In genomic region chr6:83693835-83694234, GRCm38 (mm10) we compare ENCODE assay signal across 9 mouse cellular contexts. TPM values are rescaled to one million over a fixed set of nuclear protein-coding genes. Genes with fewer than 3 reads are reported as not detected.
DNase-seq lines count a peak whose midpoint lies in the region; ATAC-seq lines count a peak whose summit lies in the region.
"Had no signal": no experiment of that assay in that cellular context is flagged by ENCODE, and none has a peak within 500 bp of the region (broad histone marks: within the 10 kb centered on the region; RNA-seq: fewer than 3 reads in every experiment).

No protein-coding gene starts in this region.

- ATAC-seq in activated CD4-positive, CD25-positive, alpha-beta regulatory T cell, adult 4 months: peak; percentile 54

- intact Hi-C loops in left cerebral cortex, postnatal 14 days (cut with DNase I): loop anchor here (5.0 kb wide), 1 partner anchor 38 kb away; no protein-coding TSS in a partner anchor

- peak; percentile 71 to 76 for DNase-seq in cerebellum, postnatal 14 days
- DNase-seq in cerebellum, adult 11 months: no peak
- DNase-seq in left cerebral cortex, postnatal 14 days (ENCODE audit: low spot score in 2 of 2): peak; percentile 35 to 64
- no peak for DNase-seq in left cerebral cortex, adult 8-10 months (ENCODE audit: low spot score in 2 of 2)
- DNase-seq in forelimb bud, embryonic 11.5 days (ENCODE audit: low read depth, low spot score): peak; percentile 86
- DNase-seq in lung, postnatal 14 days: peak; percentile 73
- peak; percentile 51 for DNase-seq in testis, postnatal 14 days (ENCODE audit: low spot score)

RNA-seq across cellular contexts. Expression of gene Cd207, which starts 16.2 kb away (rescaled TPM):
- total RNA-seq in left cerebral cortex, postnatal 14 days (2021): not detected
- under 1 TPM in 1 of 4 experiments, not detected in 3; 0.21 TPM for total RNA-seq in left cerebral cortex, adult 8-10 months (2022)
- not detected for polyA plus RNA-seq in activated CD4-positive, CD25-positive, alpha-beta regulatory T cell, adult 4 months (2017; shearing (Covaris generic))
- total RNA-seq: left cerebral cortex, postnatal 10 days had no signal

RNA-seq across cellular contexts. Expression of gene Vax2, which starts 17.2 kb away (rescaled TPM):
- total RNA-seq in left cerebral cortex, postnatal 14 days (2021): not detected
- not detected for total RNA-seq in left cerebral cortex, adult 8-10 months (2022)
- polyA plus RNA-seq in activated CD4-positive, CD25-positive, alpha-beta regulatory T cell, adult 4 months (2017; shearing (Covaris generic)): under 1 TPM in 1 of 2 experiments, not detected in 1; 0.45 TPM
- total RNA-seq: left cerebral cortex, postnatal 10 days had no signal

RNA-seq across cellular contexts. Expression of gene Clec4f, which starts 37.8 kb away (rescaled TPM):
- not detected for total RNA-seq in left cerebral cortex, postnatal 14 days (2021)
- not detected for total RNA-seq in left cerebral cortex, adult 8-10 months (2022)
- polyA plus RNA-seq in activated CD4-positive, CD25-positive, alpha-beta regulatory T cell, adult 4 months (2017; shearing (Covaris generic)): not detected

RNA-seq across cellular contexts. Expression of gene Atp6v1b1, which starts 49.0 kb away (rescaled TPM):
- total RNA-seq in left cerebral cortex, postnatal 14 days (2021): not detected
- total RNA-seq in left cerebral cortex, adult 8-10 months (2022): not detected
- not detected for polyA plus RNA-seq in activated CD4-positive, CD25-positive, alpha-beta regulatory T cell, adult 4 months (2017; shearing (Covaris generic))

Comparison
In these comparisons a context has a peak if more than half of its experiments do, and no peak if none do; other contexts are left out.
1. DNase-seq: peak in cerebellum, postnatal 14 days (2 of 2), left cerebral cortex, postnatal 14 days (2 of 2), forelimb bud, embryonic 11.5 days (single experiment), lung, postnatal 14 days (single experiment) and testis, postnatal 14 days (single experiment); none in cerebellum, adult 11 months (single experiment) and left cerebral cortex, adult 8-10 months (0 of 2).